Mouse (Mus musculus): ENCODE measurements around the gene Olfr1272.
"Not testable (repeated sequence)": the region's sequence is repeated elsewhere in the genome, so short reads cannot be mapped to it uniquely, and the experiment has no call there.

Gene Olfr1272

DNA sequence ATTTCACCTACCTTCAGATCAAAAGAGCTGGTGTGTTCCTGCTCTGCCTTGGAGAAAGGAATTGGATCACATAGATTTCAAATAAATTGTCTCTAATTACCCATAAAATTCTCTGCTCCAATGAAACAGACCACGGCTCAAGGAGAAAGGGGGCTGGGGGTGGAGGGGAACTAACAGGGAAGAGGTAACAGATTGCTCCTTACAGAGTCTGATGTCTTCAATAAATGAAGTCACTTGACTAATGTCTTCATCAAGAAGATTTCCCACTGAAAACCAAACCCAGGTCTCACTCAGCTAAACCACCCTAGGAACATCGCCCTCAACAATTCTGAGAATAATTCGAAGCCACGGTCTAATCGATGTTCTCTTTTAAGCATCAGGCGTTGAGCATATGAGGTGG, at the start of gene Olfr1272:
Olfr1272 (minus strand) TSS at position 101 of the 400 bp plus-strand sequence.
- DNase-seq (ENCODE audit: low spot score in 2 of 2): no peak

DNA sequence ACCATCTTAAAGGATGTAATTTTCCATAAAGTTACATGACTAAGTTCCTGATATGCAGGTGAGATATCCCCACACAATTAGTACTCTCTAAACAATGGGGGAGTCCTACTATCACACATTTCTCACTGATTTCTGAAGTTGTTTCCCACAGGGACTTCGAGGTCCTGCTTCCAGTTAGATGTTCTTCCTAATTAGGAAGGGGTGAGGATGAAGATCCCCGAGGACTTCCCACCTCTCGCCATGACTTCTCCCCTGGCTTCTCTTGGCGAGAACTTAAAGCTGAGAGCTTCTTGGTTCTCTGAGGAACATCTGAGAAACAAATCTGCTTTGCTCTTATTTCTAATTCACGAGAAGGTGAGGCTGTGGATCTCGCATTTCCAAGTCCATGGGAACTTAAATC, 29.3 kb upstream of the Olfr1272 start, which contains the start of gene Gm13769:
Gm13769 (plus strand) TSS at position 301 of the 400 bp plus-strand sequence.
- not testable (repeated sequence) for DNase-seq (ENCODE audit: low spot score in 2 of 2)

DNA sequence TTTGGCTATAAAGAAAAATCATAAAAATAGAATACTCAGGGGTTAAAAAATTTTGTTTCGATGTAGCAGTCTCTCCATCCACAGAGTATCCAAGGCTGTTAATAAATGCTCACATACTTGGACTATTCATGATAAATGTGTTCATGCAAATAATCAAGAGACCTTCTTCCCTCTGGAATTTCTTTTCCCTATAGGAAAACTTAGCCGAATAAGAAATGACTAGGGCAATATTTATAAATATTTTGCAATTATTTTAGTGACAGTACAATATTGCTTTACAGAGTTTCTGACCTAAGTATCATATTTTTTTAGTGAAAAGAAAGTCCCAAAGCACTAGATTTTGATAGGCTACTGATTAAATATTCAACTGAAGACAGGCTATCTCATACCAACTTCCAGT, 21.7 kb downstream of the Olfr1272 start, which contains the start of gene Olfr1271:
Olfr1271 (minus strand) TSS at position 101 of the 400 bp plus-strand sequence.
- no peak for DNase-seq (ENCODE audit: low spot score in 2 of 2)

DNA sequence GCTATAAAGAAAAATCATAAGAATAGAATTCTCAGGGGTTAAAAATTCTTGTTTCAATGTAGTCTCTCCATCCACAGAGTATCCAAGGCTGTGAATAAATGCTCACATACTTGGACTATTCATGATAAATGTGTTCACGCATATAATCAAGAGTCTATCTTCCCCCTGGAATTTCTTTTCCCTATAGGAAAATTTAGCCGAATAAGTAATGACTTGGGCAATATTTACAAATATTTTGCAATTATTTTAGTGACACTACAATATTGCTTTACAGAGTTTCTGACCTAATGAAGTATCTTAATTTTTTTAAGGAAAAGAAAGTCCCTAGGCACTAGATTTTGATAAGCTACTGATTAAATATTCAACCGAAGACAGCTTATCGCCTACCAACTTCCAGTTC, 35.1 kb downstream of the Olfr1272 start, which contains the start of gene Olfr142:
Olfr142 (minus strand) TSS at position 101 of the 400 bp plus-strand sequence.
- DNase-seq (ENCODE audit: low spot score in 2 of 2): no peak

Measured in frontal cortex, postnatal 10 days (tissue).